Mouse (Mus musculus): ENCODE data around the gene Pou4f1. TPM values are rescaled to one million over a fixed set of nuclear protein-coding genes. Genes with fewer than 3 reads are reported as not detected.
"Not testable (repeated sequence)": the region's sequence is repeated elsewhere in the genome, so short reads cannot be mapped to it uniquely, and the experiment has no call there.

Pou4f1 gene
- 124 and 156 TPM in 2 replicates for polyA plus RNA-seq (2015; fragmentation: Nextera tagmentation; extraction: Ambion mirVana)

GRCm38 (mm10) chr14:104467966-104468622 lies at the start of gene Pou4f1:
TSS of gene Pou4f1 (minus strand) at chr14:104467999.
- Histone ChIP-seq H3K4me1 (replicated peaks) (peaks cover 46% of the 10 kb centered on the region), H3K4me2 (replicated peaks) (peak within 1 kb of the TSS; percentile 78), H3K27ac (peak within 1 kb of the TSS; percentile 92), H3K9ac (replicated peaks) (peak within 1 kb of the TSS; percentile 80), H3K9me3 (no peaks in the 10 kb centered on the region), H3K4me3 (replicated peaks) (peak within 1 kb of the TSS; percentile 62), H3K36me3 (no peaks in the 10 kb centered on the region), H3K27me3 (peaks cover 91% of the 10 kb centered on the region)
- peak; percentile 93 for ATAC-seq
- under 1% methylated on average over 62 of the region's 62 CpGs for WGBS

DNA sequence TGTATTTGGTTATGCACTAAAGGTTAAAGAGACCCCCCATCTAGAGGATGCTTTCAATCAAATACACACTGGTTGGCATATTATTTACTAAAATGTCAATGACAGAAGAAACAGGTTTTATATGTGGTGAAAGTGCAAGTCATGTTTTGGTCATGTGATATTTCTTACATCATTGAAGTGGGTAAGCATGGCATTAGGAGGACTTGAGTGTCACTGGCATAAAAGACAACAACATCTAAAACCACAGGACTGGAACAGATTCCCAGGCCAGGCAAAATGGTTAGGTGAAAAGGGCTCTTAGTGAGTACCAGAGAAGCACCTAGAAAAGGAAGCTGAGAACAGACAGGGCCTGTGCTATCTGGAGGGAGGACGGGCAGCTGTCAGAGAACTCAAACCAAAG lies 43.9 kb upstream of the Pou4f1 start:
- ATAC-seq, result no peak
- Histone ChIP-seq H3K4me3 (replicated peaks) (no peak overlapping the region), H3K4me1 (replicated peaks) (no peaks in the 10 kb centered on the region), H3K27me3 (no peaks in the 10 kb centered on the region), H3K36me3 (peaks cover 10% of the 10 kb centered on the region), H3K9me3 (no peaks in the 10 kb centered on the region), H3K9ac (replicated peaks) (no peak overlapping the region), H3K4me2 (replicated peaks) (no peak overlapping the region), H3K27ac (no peak overlapping the region)
- 80% methylated on average over 1 of the region's 1 CpGs for WGBS

GRCm38 (mm10) chr14:104502761-104503160 lies 35.0 kb upstream of the Pou4f1 start:
- H3K9me3 ChIP-seq; H3K27ac ChIP-seq; H3K4me1 ChIP-seq (replicated peaks); ATAC-seq; H3K27me3 ChIP-seq; H3K9ac ChIP-seq (replicated peaks); H3K4me2 ChIP-seq (replicated peaks); H3K4me3 ChIP-seq (replicated peaks): not testable (repeated sequence)
- 82% methylated on average over 3 of the region's 3 CpGs for WGBS
- peaks cover 67% of the 10 kb centered on the region for H3K36me3 ChIP-seq

DNA sequence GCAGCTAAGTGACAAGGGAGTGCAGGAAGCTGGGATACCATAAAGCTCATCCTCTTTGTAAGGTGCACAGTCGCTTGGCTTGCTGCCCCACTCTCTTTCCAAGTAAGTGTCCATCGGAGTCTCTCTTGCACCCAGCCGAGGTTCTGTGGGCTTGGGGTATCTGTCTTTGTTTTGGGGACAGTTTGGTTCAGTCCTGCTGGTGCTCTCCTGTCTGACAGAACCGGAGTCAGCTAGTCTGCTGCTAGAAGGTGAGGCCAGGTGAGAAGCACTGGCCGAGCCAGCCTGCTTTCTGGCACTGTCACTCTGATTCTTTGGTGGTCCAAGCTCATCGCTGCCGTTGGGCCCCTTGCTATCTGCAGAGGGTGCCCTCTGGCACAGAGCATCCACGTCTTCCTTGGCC lies 12.0 kb upstream of the Pou4f1 start:
- H3K36me3 ChIP-seq, result peaks cover 29% of the 10 kb centered on the region
- peaks cover 18% of the 10 kb centered on the region for H3K27me3 ChIP-seq
- 93% methylated on average over 8 of the region's 8 CpGs for WGBS
- ATAC-seq, result no peak
- H3K9me3 ChIP-seq, result no peaks in the 10 kb centered on the region
- H3K4me3 ChIP-seq (replicated peaks), result no peak overlapping the region
- no peak overlapping the region for H3K4me2 ChIP-seq (replicated peaks)
- no peak overlapping the region for H3K9ac ChIP-seq (replicated peaks)
- no peak overlapping the region for H3K27ac ChIP-seq
- H3K4me1 ChIP-seq (replicated peaks), result no peaks in the 10 kb centered on the region

DNA sequence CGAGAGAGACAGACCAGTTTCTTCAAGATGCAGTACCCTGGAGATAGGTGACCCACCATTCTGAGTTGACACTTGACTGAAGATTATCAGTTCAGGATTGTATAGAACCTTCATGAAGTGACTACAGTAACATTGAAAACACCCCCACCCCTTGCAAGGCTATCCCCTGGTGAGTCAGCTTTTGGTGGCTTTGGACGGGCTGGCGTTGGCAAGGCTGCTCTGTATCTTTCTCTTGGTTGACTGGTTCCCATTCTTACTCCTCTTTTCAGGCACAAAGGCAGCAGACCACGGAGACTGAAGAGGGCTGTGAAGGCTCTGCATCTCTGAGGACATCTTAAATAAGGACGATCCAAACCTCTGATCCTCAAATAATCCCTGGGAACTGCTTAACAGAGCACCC lies 10.8 kb upstream of the Pou4f1 start:
- ATAC-seq, result no peak
- H3K4me2 ChIP-seq (replicated peaks), result no peak overlapping the region
- 45% methylated on average over 5 of the region's 5 CpGs for WGBS

DNA sequence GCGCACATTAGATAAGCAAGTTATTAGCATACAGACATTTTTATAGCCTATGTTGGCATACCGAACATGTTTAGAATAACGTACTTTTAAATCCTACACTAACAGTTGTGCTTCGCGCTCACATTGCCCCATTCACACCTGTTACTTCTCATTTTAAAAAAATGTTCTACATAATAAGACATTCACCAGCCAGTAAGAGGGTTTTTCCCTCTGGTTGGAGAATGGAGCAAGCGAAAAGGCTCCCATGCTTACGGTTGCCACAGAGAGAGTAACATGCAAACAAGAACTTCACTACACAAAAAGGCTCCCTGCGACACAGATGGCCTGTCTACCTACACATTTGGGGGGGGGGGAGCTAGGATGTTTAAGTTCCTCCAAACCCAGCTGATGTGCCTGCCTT lies 9.8 kb upstream of the Pou4f1 start:
- Histone ChIP-seq H3K9ac (replicated peaks) (no peak overlapping the region), H3K4me3 (replicated peaks) (no peak overlapping the region), H3K4me2 (replicated peaks) (no peak overlapping the region), H3K27ac (no peak overlapping the region), H3K9me3 (no peaks in the 10 kb centered on the region), H3K4me1 (replicated peaks) (peaks cover 14% of the 10 kb centered on the region), H3K36me3 (peaks cover 28% of the 10 kb centered on the region), H3K27me3 (peaks cover 36% of the 10 kb centered on the region)
- ATAC-seq, result no peak
- 96% methylated on average over 8 of the region's 8 CpGs for WGBS

More for the DNA sequence above, 10.8 kb upstream of the Pou4f1 start:
- H3K27ac ChIP-seq, result no peak overlapping the region
- H3K4me1 ChIP-seq (replicated peaks), result peaks cover 6% of the 10 kb centered on the region
- H3K27me3 ChIP-seq, result peaks cover 30% of the 10 kb centered on the region
- no peak overlapping the region for H3K4me3 ChIP-seq (replicated peaks)
- peaks cover 28% of the 10 kb centered on the region for H3K36me3 ChIP-seq
- H3K9me3 ChIP-seq, result no peaks in the 10 kb centered on the region
- H3K9ac ChIP-seq (replicated peaks), result no peak overlapping the region

- Histone ChIP-seq H3K27me3 (peaks cover 56% of the 10 kb centered on the region), H3K9ac (replicated peaks) (no peak overlapping the region), H3K27ac (no peak overlapping the region), H3K9me3 (no peaks in the 10 kb centered on the region), H3K4me2 (replicated peaks) (no peak overlapping the region), H3K4me1 (replicated peaks) (peaks cover 28% of the 10 kb centered on the region), H3K36me3 (peaks cover 28% of the 10 kb centered on the region), H3K4me3 (replicated peaks) (no peak overlapping the region)
- ATAC-seq, result no peak
- 82% methylated on average over 1 of the region's 1 CpGs for WGBS
These were observed 7.6 kb upstream of the Pou4f1 start for GRCm38 (mm10) chr14:104475438-104475837.

- peaks cover 88% of the 10 kb centered on the region for H3K27me3 ChIP-seq
- 0 out of 2 replicates have a peak overlapping the region, but pooled peaks have one; percentile 58 for H3K27ac ChIP-seq
- peak overlapping the region; percentile 78 for H3K4me2 ChIP-seq (replicated peaks)
- H3K4me1 ChIP-seq (replicated peaks), result peaks cover 50% of the 10 kb centered on the region
- H3K36me3 ChIP-seq, result no peaks in the 10 kb centered on the region
- H3K9me3 ChIP-seq, result no peaks in the 10 kb centered on the region
- 8% methylated on average over 6 of the region's 6 CpGs for WGBS
- H3K9ac ChIP-seq (replicated peaks), result 0 out of 2 replicates have a peak overlapping the region, but pooled peaks have one; percentile 80
- H3K4me3 ChIP-seq (replicated peaks), result peak overlapping the region; percentile 62
- no peak for ATAC-seq
These were observed 798 bp upstream of the Pou4f1 start for GRCm38 (mm10) chr14:104468623-104468970.

DNA sequence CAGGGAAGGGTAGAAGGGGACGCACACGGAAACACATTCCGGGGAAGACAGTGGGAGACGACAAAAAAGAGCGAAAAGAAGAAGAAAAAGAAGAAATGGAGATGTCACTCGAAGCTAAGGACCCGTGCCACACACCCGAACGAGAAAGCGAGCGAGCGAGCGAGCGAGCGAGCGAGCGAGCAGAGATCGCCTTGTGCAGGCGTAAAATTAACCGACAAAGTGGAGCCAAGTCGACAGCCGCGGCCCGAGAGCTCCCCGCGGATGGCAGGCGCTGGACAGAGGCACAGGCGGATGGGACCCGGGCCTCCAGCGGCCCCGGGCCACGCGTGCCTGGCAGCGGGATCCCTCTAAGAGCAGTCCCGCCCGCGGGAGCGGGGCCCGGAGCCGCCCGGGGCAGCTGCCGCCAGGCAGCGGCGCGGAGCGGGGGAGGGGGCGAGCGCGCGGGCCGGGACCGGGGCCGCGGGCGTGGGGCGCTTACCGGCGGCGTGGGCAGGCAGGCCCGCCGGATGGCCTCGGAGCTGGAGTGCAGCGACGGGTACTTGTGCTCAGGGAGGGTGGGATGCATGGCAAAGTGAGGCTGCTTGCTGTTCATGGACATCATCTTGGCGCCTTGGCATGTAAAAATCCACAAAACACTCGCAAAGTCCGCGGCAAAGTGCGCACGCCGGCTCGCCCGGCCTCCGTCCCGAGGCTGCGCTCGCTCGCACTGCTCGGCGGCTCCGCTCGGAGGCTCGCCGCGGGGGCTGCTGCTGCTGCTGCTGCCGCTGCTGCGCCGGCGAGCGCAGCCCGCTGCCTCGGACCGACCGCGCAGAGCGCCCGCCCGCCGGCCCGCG lies 450 bp downstream of the Pou4f1 start:
- Histone ChIP-seq H3K27me3 (peaks cover 90% of the 10 kb centered on the region), H3K4me3 (replicated peaks) (peak overlapping the region; percentile 62), H3K9me3 (no peaks in the 10 kb centered on the region), H3K36me3 (no peaks in the 10 kb centered on the region), H3K4me2 (replicated peaks) (peak overlapping the region; percentile 78), H3K4me1 (replicated peaks) (peaks cover 41% of the 10 kb centered on the region), H3K9ac (replicated peaks) (peak overlapping the region; percentile 80), H3K27ac (peak overlapping the region; percentile 92)
- ATAC-seq, result peak; percentile 62
- WGBS, result under 1% methylated on average over 101 of the region's 101 CpGs

DNA sequence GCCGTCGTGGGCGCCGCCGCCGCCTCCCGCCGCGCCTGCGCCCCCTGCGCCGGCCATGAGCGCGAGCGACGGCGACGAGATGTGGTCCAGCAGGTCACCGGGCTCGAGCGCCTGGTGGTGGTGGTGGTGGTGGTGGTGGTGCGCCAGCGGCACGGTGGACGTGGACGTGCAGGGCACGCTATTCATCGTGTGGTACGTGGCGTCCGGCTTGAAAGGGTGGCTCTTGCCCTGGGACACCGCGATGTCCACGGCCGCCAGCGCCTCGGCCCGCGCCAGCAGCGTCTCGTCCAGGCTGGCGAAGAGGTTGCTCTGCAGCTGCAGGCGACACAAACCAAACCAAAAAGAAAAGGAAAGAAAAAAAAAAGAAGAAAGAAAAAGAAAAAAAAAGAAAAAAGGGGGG lies 1.2 kb downstream of the Pou4f1 start:
- Histone ChIP-seq H3K9ac (replicated peaks) (peak overlapping the region; percentile 80), H3K4me2 (replicated peaks) (peak overlapping the region; percentile 78)

GRCm38 (mm10) chr14:104465483-104466235 lies 2.1 kb downstream of the Pou4f1 start:
- Histone ChIP-seq H3K27me3 (peaks cover 88% of the 10 kb centered on the region), H3K36me3 (no peaks in the 10 kb centered on the region), H3K4me3 (replicated peaks) (peak overlapping the region; percentile 62), H3K27ac (peak overlapping the region; percentile 92), H3K9ac (replicated peaks) (peak overlapping the region; percentile 80), H3K4me2 (replicated peaks) (peak overlapping the region; percentile 78), H3K9me3 (no peaks in the 10 kb centered on the region), H3K4me1 (replicated peaks) (peaks cover 31% of the 10 kb centered on the region)
- under 1% methylated on average over 58 of the region's 64 CpGs for WGBS
- ATAC-seq, result no peak

More for the DNA sequence above, 1.2 kb downstream of the Pou4f1 start:
- under 1% methylated on average over 38 of the region's 43 CpGs for WGBS
- peak overlapping the region; percentile 92 for H3K27ac ChIP-seq
- H3K4me3 ChIP-seq (replicated peaks), result peak overlapping the region; percentile 62
- peaks cover 88% of the 10 kb centered on the region for H3K27me3 ChIP-seq
- peaks cover 34% of the 10 kb centered on the region for H3K4me1 ChIP-seq (replicated peaks)
- no peaks in the 10 kb centered on the region for H3K9me3 ChIP-seq
- no peak for ATAC-seq
- H3K36me3 ChIP-seq, result no peaks in the 10 kb centered on the region

GRCm38 (mm10) chr14:104464841-104465240 lies 3.0 kb downstream of the Pou4f1 start:
- H3K27me3 ChIP-seq, result peaks cover 84% of the 10 kb centered on the region

More at GRCm38 (mm10) chr14:104464841-104465240, 3.0 kb downstream of the Pou4f1 start:
- 5% methylated on average over 5 of the region's 5 CpGs for WGBS
- no peak for ATAC-seq
- Histone ChIP-seq H3K9ac (replicated peaks) (peak overlapping the region; percentile 80), H3K4me1 (replicated peaks) (peaks cover 35% of the 10 kb centered on the region), H3K36me3 (no peaks in the 10 kb centered on the region), H3K4me2 (replicated peaks) (peak overlapping the region; percentile 78), H3K4me3 (replicated peaks) (peak overlapping the region; percentile 62), H3K9me3 (no peaks in the 10 kb centered on the region), H3K27ac (peak overlapping the region; percentile 92)
